Mouse (Mus musculus) retina, postnatal 7 days (tissue): Measurements from ENCODE around the gene Gmppb.
A peak's percentile ranks its signal among the peaks of the same experiment; 100 is the strongest.
"Not testable (repeated sequence)": the region's sequence is repeated elsewhere in the genome, so short reads cannot be mapped to it uniquely, and the experiment has no call there.

Source experiments
- DNase-seq: peaks from one replicate; pipeline ENCODE4 v3.0.0-alpha.2; 2012; ENCODE audit warnings: low read depth, low spot score

Gmppb gene

DNA sequence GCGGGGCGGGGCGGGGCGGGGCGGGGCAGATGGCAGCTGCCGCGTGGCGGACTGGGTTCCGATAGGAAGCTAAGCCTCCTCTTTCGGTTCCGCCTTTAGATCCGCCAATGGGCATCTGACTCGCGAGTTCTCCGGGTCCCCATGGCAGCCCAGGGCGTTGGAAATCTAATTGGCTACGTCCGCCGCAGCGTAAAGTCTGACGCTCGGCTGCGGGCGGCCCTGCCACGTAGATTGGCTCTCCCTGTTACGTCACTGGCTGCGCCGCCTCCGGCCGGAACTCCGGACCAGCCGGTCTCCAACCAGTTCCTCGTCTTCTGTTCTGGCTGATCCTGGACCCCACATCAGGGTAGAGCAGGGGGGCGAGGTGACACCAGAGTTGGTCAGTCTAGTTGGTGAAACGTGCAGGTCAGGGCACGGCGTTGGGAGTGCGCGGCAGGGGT, at the start of gene Gmppb:
Gene Gmppb (plus strand): TSS at position 227 of the 440 bp plus-strand sequence.
- DNase-seq = peak; percentile 87

DNA sequence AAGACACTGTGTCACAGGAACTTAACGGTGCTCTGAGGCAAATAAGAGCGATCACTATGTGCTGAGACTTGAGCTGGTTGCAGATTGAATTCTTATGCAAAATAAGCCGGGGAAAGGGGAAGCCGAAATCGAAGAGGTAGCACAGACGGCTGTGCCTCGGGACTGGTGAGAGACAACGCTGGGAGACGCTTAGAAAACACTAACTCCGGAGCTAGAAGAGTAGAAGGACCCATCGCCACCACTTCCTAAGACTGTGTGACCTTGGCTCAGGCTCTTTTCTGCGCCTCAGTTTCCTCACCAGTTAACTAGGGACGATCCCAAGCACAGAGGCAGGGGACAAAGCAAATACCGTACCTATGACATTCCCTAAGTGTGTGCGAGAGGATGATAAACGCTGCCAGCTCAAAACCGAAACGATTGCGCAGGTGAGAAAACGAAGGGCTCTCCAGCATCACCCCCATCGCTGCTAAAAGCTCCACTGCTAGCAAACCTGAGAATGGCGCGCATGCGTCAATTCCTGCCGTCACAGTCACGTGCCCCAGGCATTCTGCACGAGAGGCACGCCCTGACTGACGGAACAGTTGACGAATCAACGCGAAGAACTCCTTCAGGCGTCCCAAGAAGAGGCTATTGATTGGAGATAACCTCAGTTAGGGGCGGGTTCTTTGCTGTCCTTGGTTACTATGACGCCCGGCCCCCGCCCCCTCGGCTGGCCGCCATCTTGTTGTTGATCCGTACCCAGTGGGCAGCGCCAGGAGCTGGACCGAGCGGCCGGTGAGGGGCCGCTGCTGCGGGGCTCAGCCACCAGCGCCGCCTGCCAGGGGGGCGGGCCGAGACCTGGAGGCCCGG, 46.9 kb upstream of the Gmppb start, which contains the start of gene Ip6k1:
Gene Ip6k1 (plus strand): TSS at position 580 of the 849 bp plus-strand sequence.
- DNase-seq = peak; percentile 100

DNA sequence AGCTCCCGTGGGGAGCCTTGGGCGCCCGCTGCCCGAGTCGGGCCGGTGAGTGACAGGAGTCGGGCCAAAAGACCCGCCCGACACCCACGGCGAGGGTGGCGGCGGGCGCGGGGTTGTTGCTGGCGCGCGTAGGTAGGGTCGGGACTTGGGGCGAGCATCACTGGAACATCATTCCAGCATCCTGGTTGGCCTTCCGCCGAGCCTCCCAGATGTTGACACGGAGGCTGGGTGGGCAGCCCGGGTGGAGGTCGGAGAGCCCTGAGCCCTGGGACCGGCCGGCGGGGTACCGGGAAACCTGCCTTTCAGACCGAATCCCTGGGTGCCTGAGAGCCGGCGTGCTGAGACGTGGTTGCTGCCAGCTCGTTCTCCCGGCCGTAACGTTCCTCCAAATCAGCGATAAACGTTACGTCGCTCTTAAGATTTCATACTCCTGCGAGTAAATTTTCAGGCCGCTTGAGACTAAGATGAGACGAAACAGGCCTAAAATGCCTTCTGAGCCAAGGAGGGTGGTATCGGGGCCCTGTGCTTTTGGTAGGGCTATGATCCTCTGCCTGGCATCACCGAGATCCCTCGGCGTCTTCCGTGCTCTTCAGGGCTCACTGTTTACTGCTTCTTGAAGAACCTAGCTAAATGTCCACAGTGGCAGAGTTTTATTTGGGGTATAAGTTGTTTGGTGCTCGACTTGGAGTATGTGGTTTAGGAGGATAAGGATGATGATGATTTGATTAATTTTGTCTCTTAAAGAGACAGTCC, 46.1 kb upstream of the Gmppb start:
- DNase-seq = no peak

DNA sequence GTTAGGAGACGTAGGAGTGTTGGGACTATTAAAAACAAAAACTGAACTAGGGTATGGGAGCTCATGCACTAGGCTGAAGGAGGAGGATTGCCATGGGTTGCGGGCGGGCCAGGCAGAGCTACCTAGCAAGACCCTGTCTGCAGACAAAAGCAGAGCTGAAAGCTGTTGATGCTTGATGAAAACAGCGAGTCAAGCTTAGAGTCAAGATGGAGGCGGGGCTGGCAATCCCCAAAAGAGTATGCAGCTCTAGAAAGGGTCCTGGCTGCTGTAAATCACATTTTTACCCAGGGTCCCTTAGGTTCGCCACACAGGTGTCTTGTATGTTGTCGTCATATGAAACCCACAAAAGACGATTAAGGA, 45.5 kb upstream of the Gmppb start:
- no peak for DNase-seq

DNA sequence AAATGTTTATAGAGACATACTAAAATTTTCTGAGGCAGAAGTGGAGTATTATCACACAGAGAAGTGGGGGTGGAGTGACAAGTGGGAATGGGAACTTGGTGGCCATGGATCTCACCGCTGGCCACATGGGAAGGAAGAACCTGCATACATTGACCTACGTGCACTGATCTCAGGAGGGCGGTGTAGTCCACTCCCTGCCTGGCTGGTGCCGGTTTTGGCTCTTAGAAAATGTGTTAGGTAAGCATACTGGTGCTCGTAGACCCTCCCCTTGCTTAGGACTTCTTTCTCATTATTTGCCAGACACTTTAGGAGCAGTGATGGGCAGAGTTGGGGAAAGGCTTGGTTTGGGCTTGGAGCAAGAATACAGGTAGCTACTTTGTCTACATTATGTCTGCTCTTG, 41.0 kb upstream of the Gmppb start:
- DNase-seq = no peak

DNA sequence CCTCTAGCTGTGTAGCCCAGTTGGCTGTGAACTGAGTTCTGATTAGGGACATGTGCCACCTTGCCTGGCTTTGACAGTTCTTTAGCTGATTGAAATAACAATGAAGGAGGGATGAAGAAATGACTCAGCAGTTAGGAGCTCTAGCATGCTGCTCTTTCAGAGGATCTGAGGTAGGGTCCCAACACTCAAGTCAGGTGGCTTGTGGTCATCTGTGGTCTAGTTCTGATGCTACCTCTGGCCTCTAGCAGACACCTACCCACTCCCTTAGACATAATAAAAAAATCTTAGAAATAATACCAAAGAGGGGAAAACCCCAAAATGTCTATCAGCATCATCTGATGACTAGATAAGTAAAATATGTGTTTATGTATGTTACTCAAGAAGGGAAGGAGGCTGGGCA, 38.7 kb upstream of the Gmppb start:
- no peak for DNase-seq

DNA sequence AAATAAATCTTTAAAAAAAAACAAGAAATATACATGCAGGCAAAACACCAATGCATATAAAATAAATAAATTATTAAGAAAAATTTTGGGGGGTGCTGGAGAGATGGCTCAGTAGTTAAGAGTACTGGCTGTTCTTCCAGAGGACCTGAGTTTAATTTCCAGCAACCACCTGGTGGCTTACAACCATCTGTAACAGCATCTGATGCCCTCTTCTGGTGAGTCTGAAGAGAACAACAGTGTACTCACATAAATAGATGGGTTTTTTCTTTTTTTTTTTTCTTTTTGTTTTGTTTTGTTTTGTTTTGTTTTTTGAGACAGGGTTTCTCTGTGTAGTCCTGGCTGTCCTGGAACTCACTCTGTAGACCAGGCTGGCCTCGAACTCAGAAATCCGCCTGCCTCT, 35.5 kb upstream of the Gmppb start:
- DNase-seq = not testable (repeated sequence)

DNA sequence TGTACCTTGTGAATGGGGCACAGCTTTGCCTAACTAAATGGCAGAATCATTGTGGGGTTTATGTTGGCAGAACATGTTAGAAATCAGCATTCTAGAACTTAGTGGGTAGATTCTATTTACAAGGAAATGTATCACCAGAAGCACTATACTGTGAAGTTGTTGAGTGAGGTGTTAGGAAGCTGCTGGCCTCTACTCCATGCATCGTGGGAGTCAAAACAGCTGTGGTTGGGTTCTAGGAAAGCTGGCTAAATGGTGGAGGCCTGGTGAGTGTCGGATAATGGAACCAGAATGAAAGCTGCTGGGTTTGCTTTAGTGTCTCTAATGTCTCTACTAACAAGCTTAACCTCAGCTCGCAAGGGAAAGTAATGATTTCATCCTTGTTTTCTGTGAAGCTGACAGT, 31.9 kb upstream of the Gmppb start:
- DNase-seq = no peak

DNA sequence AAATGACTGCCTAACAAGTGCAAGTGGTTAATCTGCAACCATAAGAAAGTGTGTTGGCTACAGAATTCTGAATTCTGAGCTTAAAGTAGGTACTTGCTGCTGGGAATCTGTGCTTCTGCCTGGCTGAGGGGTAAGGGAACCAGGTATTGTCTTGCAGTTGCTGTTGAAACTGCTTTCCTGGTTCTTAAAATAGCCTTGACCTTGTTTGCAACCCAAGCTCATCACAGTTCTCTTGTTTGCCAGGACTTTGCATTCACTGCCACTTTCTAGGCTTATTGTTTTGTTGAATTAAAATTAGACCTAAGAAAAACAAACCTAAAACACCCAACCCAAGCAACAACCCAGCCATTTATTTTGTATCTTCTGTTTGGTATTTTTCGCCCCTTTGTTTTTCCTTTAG, 28.3 kb upstream of the Gmppb start:
- DNase-seq = no peak

DNA sequence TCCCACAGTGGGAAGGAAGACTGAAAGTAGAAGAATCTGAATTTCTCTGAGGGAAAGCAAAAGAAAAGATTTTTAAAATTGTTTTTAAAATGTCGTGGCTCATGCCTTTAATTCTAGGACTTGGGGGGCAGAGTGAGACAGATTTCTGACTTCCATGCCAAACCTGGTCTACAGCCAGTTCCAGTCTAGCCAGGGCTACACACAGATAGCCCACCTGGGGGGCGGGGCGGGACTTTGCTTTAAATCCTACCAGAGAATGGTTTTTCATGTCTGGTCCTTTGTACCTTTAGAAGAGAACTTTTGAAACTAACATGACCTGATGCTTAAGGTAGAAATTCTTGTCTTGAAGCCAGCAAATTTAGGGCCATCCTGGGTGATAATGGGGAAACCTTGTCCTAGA, 25.8 kb upstream of the Gmppb start:
- DNase-seq = no peak

DNA sequence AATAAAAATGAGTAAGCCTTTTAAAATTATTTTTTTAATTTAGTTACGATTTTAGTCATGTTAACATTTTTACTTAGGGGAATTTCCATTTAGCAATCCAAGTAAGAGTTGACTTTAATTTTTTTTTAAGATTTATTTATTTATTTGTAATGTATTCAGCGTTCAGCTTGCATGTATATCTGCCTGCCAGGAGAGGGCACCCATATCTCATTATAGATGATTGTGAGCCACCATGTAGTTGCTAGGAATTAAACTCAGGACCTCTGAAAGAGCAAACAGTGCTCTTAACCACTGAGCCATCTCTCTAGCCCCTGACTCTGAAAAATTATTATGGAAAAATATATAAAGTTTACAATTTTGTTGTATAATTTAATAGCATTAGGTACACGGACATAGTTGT, 22.5 kb upstream of the Gmppb start:
- DNase-seq = no peak

DNA sequence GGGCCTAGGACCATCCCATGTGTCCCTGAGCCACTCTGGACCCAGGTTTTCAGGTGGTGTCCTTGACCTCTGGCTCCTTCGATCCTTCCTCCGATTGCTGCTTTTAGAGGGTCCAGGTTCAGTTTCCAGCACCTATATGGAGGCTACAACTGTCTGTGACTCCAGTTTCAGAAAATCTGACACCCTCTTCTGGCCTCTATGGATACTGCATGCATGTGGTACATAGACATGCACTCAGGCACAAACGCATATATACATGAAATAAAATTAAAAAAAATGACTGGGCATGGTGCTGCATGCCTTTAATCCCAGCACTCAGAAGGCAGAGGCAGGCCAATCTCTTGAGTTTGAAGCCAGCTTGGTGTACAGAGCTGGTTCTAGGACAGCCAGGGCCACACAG, 21.2 kb upstream of the Gmppb start:
- no peak for DNase-seq

DNA sequence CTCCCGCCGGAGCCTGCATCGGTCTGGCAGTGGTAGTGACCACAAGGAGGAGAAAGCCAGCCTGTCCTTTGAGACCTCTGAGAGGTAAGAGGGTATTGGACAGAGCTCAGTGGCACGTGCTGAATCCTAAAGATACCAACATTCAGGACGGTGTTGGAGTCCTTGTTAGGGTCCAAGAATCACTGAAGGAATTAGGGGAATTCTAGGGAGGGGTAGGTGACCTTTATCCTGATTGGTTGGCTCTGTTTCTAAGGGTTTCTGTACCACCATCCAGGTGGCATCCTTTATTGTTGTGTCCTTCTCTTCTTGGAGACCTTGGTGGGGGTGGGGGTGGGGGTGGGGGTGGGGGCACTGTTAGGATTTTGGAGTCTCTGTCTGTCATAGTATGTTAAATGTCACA, 16.9 kb upstream of the Gmppb start:
- no peak for DNase-seq

DNA sequence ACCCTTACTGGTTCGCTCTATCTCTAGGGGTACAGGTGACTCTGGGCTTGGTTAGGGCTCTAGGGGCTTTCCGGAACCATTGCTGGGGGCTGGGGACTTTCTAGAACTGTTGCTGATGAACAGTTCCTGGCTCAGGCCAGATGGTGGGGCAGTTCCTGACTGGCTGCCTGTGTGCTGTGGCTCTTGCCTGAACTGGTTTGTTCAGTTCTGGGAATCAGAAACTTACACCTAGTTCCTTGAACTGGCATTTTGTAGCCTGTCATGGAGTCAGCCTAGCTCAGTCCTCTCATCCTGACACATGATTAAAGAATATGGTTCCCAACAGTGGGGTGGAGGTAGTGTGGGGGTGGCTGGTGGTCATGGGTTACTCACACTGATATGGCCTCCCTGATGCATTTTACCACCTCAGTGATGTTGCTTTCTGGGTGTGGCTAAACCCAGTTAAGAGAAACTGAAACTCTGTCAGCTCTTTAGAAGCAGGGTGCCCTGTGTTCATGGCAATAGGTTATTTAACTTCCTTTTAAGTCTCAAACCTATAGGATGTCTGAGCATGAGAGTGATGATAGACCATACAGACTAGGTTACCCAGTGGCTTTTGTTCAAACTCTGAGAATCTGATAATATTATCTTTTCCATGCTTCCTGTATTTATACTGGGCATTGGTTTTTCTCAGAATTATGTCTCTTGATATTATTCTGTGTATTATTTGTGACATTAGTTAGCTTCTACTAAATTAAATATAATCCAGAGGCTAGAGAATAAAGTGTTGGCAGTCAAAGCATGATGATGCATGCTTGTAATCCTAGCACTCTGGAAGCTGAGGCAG, 13.5 kb upstream of the Gmppb start:
- no peak for DNase-seq

DNA sequence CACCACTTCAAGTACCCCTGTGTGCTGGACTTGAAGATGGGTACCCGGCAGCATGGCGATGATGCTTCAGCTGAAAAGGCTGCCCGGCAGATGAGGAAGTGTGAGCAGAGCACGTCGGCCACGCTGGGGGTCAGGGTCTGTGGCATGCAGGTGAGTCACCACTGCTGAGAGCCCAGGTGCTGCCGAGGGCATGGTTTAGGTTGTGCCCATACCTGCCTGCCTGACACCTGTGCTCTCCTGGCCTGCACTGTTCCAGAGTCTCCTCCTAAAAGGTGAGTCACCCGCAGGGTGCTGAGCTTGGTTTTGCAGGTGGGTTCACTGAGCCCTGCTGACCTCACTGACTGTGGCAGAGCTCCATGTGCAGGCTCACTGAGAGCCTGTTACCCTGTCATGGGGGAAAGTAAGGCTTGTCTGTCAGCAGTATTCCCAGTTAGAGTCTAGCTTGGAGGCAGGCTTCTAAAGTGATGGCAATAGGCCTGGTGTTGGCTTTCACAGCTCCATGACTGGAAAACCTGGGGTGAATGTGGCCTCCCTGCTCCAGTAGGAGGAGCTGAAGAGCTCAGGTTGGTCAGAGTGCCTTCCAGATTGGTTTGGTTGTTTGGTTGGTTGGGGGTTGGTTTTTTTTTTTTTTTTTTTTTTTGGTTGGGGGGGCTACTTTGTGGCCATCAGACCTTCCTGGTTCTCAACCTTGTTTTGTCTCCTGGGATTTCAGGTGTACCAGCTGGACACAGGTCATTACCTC, 4.1 kb upstream of the Gmppb start:
- no peak for DNase-seq

DNA sequence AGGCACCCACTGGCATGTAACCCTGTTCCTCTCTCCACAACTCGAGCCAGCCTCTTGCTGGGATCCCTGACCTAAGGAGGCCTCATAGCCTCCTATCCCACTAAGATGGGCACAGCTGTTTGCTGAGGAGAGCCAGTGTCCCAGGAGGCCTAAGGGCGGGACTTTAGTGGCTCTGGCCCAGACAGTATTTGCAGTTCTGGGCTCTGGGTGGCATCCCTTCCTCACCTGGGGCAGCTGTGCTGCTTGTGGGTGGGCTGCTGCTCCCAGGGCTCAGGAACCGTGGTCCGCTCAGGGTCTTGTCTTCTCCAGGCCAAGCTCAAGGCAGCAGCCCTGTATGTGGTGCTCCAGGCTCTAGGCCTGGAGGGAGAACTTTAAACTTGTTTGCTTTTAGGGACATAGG, 2.5 kb upstream of the Gmppb start:
- DNase-seq = no peak

DNA sequence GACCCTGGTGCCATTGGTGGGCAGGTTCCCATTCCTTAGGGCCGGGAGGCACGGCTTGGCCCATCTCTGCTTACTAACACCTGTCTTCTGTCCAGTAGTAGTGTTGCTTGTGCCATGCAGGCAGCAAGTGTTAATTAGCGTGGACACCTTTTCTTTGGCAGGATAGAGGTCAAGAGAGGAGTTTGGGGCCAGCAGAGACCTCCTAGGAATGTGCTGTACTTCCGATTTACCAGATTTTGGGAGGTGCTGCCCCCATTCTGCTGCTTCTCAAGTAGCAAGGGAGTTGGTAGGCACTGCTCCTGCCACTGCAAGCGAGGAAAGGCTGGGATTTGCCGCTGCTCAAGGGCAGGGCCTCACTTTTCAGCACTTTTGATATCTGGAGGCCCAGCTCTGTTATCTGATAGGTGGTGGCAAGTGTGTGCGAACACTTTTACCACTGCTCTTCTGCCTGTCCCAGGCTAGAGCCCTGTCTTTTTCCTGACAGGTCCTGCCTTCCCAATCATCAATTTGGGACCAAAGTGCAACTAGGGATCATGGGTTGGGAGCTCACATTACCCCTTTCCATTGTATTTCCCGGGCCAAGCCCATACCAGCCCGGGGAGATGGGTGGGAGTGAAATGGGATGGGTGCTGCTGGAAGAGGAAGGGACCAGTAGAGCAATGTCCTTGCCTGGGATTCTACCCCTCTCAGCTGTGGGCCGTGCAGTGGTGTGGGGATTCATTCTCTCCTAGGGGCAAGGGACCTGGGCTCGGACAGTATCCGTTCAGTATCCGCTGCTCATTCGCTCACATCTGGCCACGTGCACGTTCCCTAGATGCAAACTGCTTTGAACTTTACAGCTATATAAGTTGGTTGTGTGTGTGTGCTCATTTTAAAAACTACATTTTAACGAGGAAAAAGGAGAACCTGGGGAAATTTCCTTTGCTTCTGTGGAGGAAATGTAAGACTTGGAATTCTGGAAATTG, 1.2 kb upstream of the Gmppb start:
- DNase-seq = no peak

DNA sequence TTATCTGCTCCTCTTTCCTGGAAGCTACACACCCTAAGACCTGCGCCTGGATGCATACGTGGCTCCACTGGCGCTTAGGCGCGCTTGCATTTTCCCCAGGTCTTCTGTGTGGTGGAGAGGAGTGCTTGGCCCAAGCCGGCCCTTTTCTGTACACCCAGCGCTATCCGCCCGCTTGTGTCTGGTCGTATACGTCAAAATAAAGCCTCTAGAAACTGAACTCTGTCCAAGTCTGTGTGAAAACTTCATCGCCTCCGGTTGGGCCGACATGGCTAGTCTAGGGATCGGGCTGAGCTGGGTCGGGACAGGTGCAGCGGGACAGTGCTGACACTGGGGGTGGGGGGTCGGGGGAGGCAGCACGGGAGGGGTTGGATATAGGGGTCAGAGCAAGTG, 481 bp upstream of the Gmppb start:
- DNase-seq = no peak

DNA sequence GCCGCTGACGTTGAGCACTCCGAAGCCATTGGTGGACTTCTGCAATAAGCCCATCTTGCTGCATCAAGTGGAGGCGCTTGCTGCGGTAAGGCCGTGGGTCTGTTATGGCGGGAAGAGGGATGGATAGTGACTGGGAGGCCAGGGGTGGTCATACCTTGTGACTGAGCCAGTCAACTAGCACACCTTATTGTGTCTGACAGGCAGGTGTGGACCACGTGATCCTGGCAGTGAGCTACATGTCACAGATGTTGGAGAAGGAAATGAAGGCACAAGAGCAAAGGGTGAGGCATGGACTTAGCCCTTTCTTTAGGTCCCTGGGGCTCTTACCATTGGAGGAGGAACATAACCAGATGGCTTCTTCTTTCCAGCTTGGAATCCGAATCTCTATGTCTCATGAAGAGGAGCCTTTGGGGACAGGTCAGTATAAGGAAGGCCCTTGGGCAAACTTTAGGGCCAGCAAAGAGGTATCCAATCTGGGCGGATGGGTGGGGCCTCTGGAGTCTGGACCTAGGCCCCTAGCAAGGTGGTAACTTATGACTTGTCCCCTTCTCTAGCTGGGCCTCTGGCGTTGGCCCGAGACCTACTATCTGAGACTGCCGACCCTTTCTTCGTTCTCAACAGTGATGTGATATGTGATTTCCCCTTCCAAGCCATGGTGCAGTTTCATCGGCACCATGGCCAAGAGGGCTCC, 664 bp downstream of the Gmppb start:
- DNase-seq = no peak
